Comparison of ENCODE assay signal across 15 mouse cellular contexts in the genomic region with DNA sequence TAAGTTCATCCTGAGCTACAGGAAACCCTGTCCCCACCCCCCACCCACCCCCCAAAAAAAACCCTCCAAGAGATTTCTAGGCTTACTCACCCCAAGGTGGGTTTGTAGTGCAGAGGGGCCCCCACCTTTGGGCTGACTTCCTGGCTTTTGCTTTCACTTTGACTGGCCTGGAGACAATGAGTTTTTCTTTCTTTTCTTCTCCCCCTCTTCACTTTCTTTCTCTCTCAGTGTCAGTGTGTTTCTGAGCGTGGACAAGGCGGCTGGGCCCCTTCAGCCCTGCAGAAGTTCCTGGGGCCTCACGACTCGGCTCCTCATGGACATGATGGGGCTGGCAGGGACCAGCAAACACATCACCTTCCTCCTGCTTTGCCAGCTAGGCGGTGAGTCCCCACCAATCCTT. TPM values are rescaled to one million over a fixed set of nuclear protein-coding genes. Genes with fewer than 3 reads are reported as not detected.
DNase-seq lines count a peak whose midpoint lies in the region; ATAC-seq and TF ChIP-seq lines count a peak whose summit lies in the region.
"Had no signal": no experiment of that assay in that cellular context is flagged by ENCODE, and none has a peak within 500 bp of the region (broad histone marks: within the 10 kb centered on the region; RNA-seq: fewer than 3 reads in every experiment).

Gene Il12rb1, plus strand, starts transcription at position 211 of the 400 bp plus-strand sequence.

- H3K27me3 ChIP-seq in heart, embryonic 15.5 days, result peaks cover 31% of the 10 kb centered on the region

- peak within 1 kb of the TSS; percentile 3; the same call in 1 of the 2 replicates for H3K4me2 ChIP-seq in heart, embryonic 15.5 days
- H3K4me2 ChIP-seq: embryonic facial prominence, embryonic 13.5 days; hindbrain, embryonic 15.5 days; limb, embryonic 13.5 days had no signal

- no peaks in the 10 kb centered on the region for H3K36me3 ChIP-seq in heart, embryonic 15.5 days
- no peaks in the 10 kb centered on the region for H3K36me3 ChIP-seq in macrophage (ENCODE audit: inconsistent target)
- H3K36me3 ChIP-seq: embryonic facial prominence, embryonic 13.5 days; hindbrain, embryonic 15.5 days; limb, embryonic 13.5 days had no signal

- ATAC-seq in heart, embryonic 15.5 days (replicated peaks; ENCODE audit: insufficient number of reproducible peaks, insufficient read depth, low FRiP score, low read depth), result no peak

- peaks cover 12% of the 10 kb centered on the region for H3K79me2 ChIP-seq in macrophage (ENCODE audit: inconsistent target)

- intact Hi-C loops in heart, postnatal 10 days (cut with DNase I), result no loop called here

- no peak within 1 kb of the TSS for H3K27ac ChIP-seq in heart, embryonic 15.5 days
- peak within 1 kb of the TSS; percentile 96 for H3K27ac ChIP-seq in bone marrow macrophage, adult 2 months (ENCODE audit: insufficient read depth, low read depth, low read length)
- H3K27ac ChIP-seq in macrophage, result peak within 1 kb of the TSS; percentile 96
- H3K27ac ChIP-seq: embryonic facial prominence, embryonic 13.5 days; hindbrain, embryonic 15.5 days; kidney, postnatal 0 days; limb, embryonic 13.5 days had no signal

- TF ChIP-seq POLR2A in bone marrow macrophage, adult 2 months (IDR thresholded peaks at IDR 0.05; ENCODE audit: borderline replicate concordance, low read depth, low read length), result no peak

- H3K4me3 ChIP-seq in heart, embryonic 15.5 days, result no peak within 1 kb of the TSS
- no peak within 1 kb of the TSS for H3K4me3 ChIP-seq in bone marrow macrophage, adult 2 months (ENCODE audit: insufficient read depth, low read length)
- H3K4me3 ChIP-seq in macrophage (ENCODE audit: inconsistent target), result no peak within 1 kb of the TSS
- H3K4me3 ChIP-seq: embryonic facial prominence, embryonic 13.5 days; hindbrain, embryonic 15.5 days; limb, embryonic 13.5 days had no signal

- no peak for DNase-seq in heart, postnatal 10 days
- DNase-seq in A20 (ENCODE audit: low read depth, low spot score), result peak; percentile 43
- DNase-seq in spleen, postnatal 10 days (ENCODE audit: low spot score in 2 of 2), result no peak
- no peak for DNase-seq in gastrocnemius, adult 8-10 months (ENCODE audit: low spot score in 2 of 2)
- no peak for DNase-seq in lung, adult 18-20 months
- DNase-seq: cerebellum, postnatal 14 days; right cerebral cortex, postnatal 4 days had no signal

- WGBS in heart, embryonic 15.5 days, result 69% methylated on average over 5 of the region's 5 CpGs
- 53% methylated on average over 5 of the region's 5 CpGs for WGBS in macrophage (ENCODE audit: missing documents)

- no peak for TF ChIP-seq CTCF in bone marrow macrophage, adult 2 months (IDR thresholded peaks at IDR 0.05; ENCODE audit: low read depth, low read length)

- no peak within 1 kb of the TSS for H3K9ac ChIP-seq in heart, embryonic 15.5 days
- H3K9ac ChIP-seq: embryonic facial prominence, embryonic 13.5 days; hindbrain, embryonic 15.5 days; limb, embryonic 13.5 days had no signal

- H3K9me3 ChIP-seq in heart, embryonic 15.5 days (replicated peaks), result no peaks in the 10 kb centered on the region
- H3K9me3 ChIP-seq: embryonic facial prominence, embryonic 13.5 days; hindbrain, embryonic 15.5 days; limb, embryonic 13.5 days had no signal

- peaks cover 14% of the 10 kb centered on the region for H3K4me1 ChIP-seq in heart, embryonic 15.5 days (replicated peaks)
- peaks cover 55% of the 10 kb centered on the region for H3K4me1 ChIP-seq in bone marrow macrophage, adult 2 months (ENCODE audit: control insufficient read depth, insufficient read depth, low read length)

RNA-seq across cellular contexts. Expression of gene Il12rb1, which starts in this region (rescaled TPM):
- 0.15 and 0.53 TPM in 2 replicates for polyA plus RNA-seq in heart, embryonic 15.5 days (2015; fragmentation: Nextera tagmentation; extraction: Ambion mirVana)
- under 1 TPM in 1 of 2 experiments, not detected in 1; 0.53 TPM for total RNA-seq in heart, postnatal 10 days (2021)
- 0.20 TPM in 1 of 2 replicates, not detected in the other for polyA plus RNA-seq in bone marrow macrophage, adult 2 months (2012; ENCODE audit: insufficient read depth, insufficient read length, missing spikeins)
- 100 to 1,000 TPM in 1 of 26 experiments, 10 to 100 TPM in 10, 1 to 10 TPM in 12, under 1 TPM in 3; 0.47 to 109 (median 5.8) TPM for total RNA-seq in macrophage (2018; cell fraction: chromatin; rRNA removed)
- 10 to 100 TPM in 13 of 26 experiments, 1 to 10 TPM in 13; 1.1 to 78.6 (median 14.7) TPM for total RNA-seq in macrophage (2018; cell fraction: cytosol; rRNA removed)
- 100 to 1,000 TPM in 9 of 26 experiments, 10 to 100 TPM in 6, 1 to 10 TPM in 11; 3.4 to 198 (median 28.8) TPM for total RNA-seq in macrophage (2018; cell fraction: nucleus; rRNA removed)
- 1.4 to 7.6 TPM (median 1.6 TPM) in 3 replicates for polyA plus RNA-seq in macrophage (2018)
- not detected for total RNA-seq in gastrocnemius, adult 8-10 months (2022)
- polyA plus RNA-seq: forebrain, embryonic 11.5 days; hindbrain, embryonic 15.5 days had no signal
